Mouse (Mus musculus) activated CD4-positive, CD25-positive, alpha-beta regulatory T cell, adult 4 months (primary cell): ENCODE measurements around the gene Mettl21c. TPM values are rescaled to one million over a fixed set of nuclear protein-coding genes. Genes with fewer than 3 reads are reported as not detected.
"Not testable (repeated sequence)": the region's sequence is repeated elsewhere in the genome, so short reads cannot be mapped to it uniquely, and the experiment has no call there.

Source experiments
- ATAC-seq: one replicate; pipeline ENCODE4 v1.8.0; 2017
- polyA plus RNA-seq, 2 experiments: library from polyadenylated mRNA; unstranded; fragments of 100-300 nt; shearing (Covaris generic); gene quantifications; one replicate each; pipeline ENCODE4 v1.2.1; 2017

Gene Mettl21c
- 1 to 10 TPM in 1 of 2 experiments, under 1 TPM in 1; 0.59 to 2.4 TPM for polyA plus RNA-seq

GRCm38 (mm10) chr1:44019934-44020333 is at the start of gene Mettl21c:
Gene Mettl21c (minus strand): TSS chr1:44020034.
- ATAC-seq = no peak

DNA sequence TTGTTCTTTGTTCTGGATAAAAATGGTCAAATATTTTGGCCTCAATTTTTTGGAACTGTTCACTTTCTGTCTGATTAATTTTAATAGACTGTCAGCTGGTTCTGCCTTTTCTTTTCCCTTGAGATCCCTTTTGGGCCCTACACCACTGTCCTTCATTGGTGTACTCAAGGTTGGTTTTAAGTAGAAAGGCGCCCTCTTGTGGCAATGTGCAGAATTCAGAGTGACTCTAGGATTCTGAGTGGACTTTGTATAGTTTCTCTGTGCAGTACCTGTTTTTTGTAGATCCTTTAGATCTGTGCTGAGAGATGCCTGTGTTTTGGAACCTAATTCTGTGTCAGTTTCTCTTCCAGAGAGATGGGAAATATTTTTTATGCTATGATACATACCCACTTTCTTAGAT is 44.8 kb upstream of the Mettl21c start:
- ATAC-seq = peak; percentile 75

DNA sequence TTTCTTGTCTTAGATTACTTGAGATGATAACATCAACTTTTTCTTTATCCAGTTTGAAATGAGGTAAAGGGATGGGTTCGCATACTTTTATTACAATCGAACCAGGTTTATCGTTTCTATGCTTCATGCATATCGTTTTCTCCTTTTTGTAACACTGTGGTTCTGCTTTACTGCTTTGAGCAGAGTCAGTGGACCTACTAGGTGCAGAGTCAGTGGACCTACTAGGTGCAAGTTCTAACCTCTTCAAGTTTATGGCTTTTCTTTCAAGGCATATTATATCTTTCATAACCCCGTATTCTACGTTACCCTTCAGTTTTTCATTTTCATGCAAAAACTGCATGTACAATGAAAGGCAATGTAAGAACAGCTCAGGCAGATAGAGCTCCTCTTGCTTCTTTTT is 43.6 kb upstream of the Mettl21c start:
- no peak for ATAC-seq

- ATAC-seq = no peak
Measured at GRCm38 (mm10) chr1:44061836-44062235, 42.0 kb upstream of the Mettl21c start, which contains the start of gene Gm8251. Gene Gm8251 (minus strand): TSS chr1:44061936.

- no peak for ATAC-seq
Measured at GRCm38 (mm10) chr1:44057805-44058204, 38.0 kb upstream of the Mettl21c start.

GRCm38 (mm10) chr1:44046556-44046955 is 26.7 kb upstream of the Mettl21c start:
- no peak for ATAC-seq

- ATAC-seq = not testable (repeated sequence)
Measured at GRCm38 (mm10) chr1:44045689-44046088, 25.9 kb upstream of the Mettl21c start.

DNA sequence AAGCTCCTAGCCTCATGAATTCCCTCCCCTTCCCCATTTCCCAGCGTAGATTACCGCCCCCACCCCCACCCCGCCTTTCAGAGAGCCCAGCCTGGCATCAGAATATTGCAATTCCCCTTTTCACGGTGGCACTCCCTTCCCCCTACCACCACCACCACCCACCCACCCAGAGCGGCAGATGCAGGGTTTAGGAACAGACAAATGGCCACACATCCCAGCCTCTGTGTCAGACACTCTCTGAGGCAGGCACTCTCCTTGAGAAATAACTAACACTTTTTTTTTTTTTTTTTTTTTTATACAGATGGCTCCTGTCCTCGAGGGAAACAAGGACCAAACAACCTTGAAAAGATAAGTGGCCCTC is 22.7 kb upstream of the Mettl21c start:
- no peak for ATAC-seq

GRCm38 (mm10) chr1:44041797-44042554 is 22.1 kb upstream of the Mettl21c start:
- peak; percentile 97 for ATAC-seq

DNA sequence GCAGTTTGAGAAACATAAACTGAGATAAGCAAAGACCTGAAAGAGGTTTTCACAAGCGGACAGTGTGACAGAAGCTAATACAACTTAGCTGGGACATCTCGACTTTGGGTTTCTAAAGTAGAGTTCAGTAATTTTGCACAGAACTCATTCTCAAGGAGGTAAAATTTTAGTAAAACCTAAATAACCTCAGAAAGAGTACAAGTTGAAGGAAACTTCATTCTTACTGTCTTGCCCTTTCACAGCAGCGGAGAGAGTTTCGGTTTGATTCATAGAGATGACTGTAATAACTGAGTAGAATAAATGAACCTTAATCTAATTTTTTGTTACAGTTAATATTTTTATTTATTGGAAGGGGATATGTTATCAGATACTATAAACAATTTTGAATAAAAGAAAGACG is 13.1 kb upstream of the Mettl21c start:
- ATAC-seq = peak; percentile 33

DNA sequence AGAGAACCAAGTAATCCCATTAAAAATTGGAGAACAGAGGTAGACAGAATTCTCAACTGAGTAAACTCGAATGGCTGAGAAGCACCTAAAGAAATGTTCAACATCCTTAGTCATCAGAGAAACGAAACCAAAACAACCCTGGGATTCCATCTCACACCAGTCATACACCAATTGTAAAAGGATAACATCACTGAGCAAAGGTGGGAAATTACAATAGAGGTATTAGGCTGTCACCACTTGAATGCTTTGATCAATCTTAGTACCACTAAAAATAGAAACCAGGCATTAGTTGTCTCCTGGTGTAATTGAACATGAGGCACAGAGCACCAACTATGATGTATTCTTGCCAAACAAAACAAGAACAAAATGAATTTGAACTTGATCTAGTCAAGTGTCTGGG is 12.4 kb upstream of the Mettl21c start:
- ATAC-seq = peak; percentile 69

DNA sequence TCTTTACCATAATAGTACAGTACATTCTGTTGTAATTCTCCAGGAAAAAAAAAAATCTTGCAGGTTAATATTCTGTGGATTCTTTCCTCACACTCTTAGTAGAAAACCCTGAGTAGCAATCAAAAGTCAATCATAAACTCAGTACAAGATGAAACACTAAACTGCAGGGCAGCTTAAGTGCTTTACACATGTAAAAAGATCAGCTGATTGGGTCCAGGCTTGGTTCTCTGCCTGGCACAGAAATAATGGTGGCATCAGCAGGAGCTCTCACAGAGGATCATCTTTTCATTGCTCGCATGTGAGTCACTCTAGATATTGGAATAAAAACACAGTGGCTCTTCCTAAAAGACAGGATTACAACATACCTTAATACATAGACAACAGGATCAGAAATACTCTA is 7.8 kb upstream of the Mettl21c start:
- ATAC-seq = no peak

DNA sequence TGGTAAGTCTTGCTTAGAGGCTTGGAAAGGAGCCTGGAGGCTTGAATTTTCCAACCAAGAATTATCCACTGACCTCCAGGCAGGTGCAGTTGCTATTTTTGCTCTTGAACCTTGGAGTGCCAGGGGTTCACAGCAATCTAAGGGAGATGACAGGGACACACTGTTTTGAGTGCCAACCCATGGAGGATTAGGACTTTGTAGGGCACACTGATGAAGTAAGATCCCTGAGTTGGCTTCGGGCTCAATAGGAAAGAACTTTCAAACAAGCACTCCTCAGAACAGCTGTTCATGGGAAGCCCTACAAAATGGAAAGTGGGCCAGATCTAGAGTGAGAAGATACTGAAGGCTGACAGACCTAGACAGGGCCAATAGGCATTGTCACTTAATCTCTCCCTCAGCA is 2.8 kb upstream of the Mettl21c start:
- no peak for ATAC-seq

DNA sequence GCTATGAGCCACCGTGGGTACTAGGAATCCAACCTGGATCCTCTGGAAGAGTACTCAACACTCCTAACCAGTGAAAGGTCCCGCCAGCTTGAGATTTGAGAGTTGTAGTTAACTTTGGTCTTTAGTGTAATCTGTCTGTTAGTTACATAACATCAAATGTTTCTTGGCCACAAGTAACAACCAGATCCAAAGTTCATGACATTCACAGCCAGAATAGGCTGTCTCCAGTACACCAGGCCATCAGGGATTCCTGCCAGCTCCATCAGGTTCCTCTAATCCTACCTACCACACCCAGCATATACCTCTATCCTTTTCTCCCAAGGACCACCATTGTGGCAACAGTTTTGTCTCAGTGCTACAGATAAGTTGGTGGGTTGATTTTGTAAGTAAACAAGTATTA is 4.3 kb downstream of the Mettl21c start:
- ATAC-seq = no peak

DNA sequence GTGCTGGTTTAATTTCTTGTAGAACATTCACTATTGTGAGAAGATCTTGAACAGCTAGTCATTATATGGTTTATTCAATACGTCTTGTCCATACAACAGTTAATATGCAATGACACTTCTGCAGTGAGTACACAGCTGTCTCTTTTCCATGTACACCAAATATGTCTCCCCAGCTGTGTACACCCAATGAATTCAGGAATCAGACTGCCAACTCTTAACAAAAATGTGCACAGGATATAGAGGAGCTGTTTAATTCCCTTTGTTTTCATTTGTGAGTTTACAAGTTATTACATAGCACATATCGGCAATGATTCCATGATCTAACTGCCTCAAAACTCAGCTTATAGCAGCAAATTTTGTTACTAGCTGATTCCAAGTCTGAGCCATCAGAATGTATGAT is 15.3 kb downstream of the Mettl21c start:
- no peak for ATAC-seq

DNA sequence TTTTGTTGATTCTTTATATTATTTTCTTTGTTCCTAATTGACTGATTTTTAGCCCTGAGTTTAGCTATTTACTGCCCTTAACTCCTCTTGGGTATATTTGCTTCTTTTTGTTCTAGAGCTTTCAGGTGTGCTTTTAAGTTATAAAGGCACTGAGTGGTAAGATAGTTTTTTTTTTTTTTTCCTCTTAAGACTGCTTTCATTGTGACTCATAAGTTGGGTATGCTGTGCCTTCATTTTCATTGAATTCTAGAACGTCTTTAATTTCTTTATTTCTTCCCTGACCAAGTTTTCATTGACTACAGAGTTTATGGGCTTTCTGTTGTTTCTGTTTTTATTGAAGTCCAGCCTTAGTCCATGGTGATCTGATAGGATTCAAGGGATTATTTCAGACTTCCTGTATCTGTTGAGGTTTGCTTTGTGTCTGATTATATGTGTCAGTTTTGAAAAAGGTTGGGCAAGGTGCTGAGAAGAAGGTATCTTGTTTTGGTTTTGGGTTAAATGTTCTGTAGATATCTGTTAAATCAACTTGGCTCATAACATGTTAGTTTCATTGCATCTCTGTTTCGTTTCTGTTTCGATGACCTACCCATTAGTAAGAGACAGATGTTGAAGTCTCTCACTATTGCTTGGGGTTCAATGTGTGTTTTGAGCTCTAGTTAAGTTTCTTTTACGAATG is 22.8 kb downstream of the Mettl21c start:
- peak; percentile 40 for ATAC-seq

- ATAC-seq = no peak
Measured at GRCm38 (mm10) chr1:43971089-43971488, 48.7 kb downstream of the Mettl21c start.

DNA sequence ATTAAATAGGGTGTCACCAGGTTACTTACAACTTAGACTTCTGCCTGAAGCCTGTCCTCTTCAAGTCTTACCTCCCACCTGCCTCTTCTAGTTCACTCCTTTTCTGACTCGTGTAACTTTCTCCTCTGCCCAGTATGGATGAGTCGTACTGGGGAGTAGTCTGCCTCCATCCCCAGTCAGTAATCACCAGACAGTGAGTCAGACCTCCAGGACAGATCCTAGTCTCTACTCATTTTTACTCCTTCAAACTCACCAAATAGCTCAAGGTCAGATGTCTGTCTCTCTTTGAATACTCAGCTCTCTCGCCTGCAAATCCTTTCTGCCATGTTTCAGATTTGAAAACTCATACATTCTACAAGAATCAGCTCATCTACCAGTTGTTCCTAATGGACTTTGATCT is 50.5 kb downstream of the Mettl21c start:
- ATAC-seq = no peak

GRCm38 (mm10) chr1:43966756-43967155 is 53.1 kb downstream of the Mettl21c start:
- peak; percentile 46 for ATAC-seq

DNA sequence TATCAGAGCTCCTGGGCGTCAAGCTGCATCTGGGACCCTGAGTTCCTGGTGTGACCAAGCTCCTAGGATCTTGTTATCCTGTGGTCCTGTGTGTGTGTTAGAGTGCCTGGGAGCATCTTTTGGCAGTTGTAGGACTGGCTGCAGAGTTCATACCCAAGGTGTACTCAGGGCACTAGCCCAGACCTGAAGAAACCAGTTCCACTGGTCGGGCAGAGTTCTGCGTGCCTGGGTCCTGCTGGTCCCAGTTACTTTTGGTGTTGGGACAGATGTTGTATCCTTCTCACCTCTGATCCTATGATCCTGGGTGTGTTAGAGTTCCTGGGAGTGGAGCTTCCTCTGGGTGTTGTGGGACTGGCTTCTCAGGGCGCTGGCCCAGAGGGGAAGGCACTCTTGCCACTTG is 55.5 kb downstream of the Mettl21c start:
- no peak for ATAC-seq
